9 mouse cellular contexts compared by ENCODE assay signal in genomic region chr10:81346453-81347067, GRCm38 (mm10). TPM values are rescaled to one million over a fixed set of nuclear protein-coding genes. Genes with fewer than 3 reads are reported as not detected.
DNase-seq lines count a peak whose midpoint lies in the region; ATAC-seq and TF ChIP-seq lines count a peak whose summit lies in the region.
"Had no signal": no experiment of that assay in that cellular context is flagged by ENCODE, and none has a peak within 500 bp of the region (broad histone marks: within the 10 kb centered on the region; RNA-seq: fewer than 3 reads in every experiment).

No protein-coding gene starts in this region.

- H3K27me3 ChIP-seq in erythroblast, embryonic 14.5 days (ENCODE audit: control insufficient read depth) = peaks cover 46% of the 10 kb centered on the region
- H3K27me3 ChIP-seq in liver, postnatal 0 days (ENCODE audit: insufficient read depth, low read length) = peaks cover 30% of the 10 kb centered on the region
- peaks cover 37% of the 10 kb centered on the region for H3K27me3 ChIP-seq in neural tube, embryonic 11.5 days (ENCODE audit: control insufficient read depth, insufficient read depth, low read length)

- ATAC-seq in CD4-positive, CD25-positive, alpha-beta regulatory T cell, adult 4 months = no peak
- peak; percentile 9; the same call in 1 of the 2 replicates for ATAC-seq in liver, postnatal 0 days
- no peak for ATAC-seq in neural tube, embryonic 11.5 days (ENCODE audit: insufficient read depth, low FRiP score, low TSS enrichment)

- H3K9ac ChIP-seq in liver, postnatal 0 days (replicated peaks) = 0 out of 2 replicates have a peak overlapping the region, but pooled peaks have one; percentile 16
- no peak overlapping the region for H3K9ac ChIP-seq in neural tube, embryonic 11.5 days (ENCODE audit: low read length)

- H3K36me3 ChIP-seq in erythroblast, embryonic 14.5 days (ENCODE audit: control insufficient read depth) = peaks cover 32% of the 10 kb centered on the region
- peaks cover 10% of the 10 kb centered on the region for H3K36me3 ChIP-seq in liver, postnatal 0 days (replicated peaks; ENCODE audit: insufficient read depth, low read length)
- no peaks in the 10 kb centered on the region; the same call in none of the 2 replicates for H3K36me3 ChIP-seq in neural tube, embryonic 11.5 days (ENCODE audit: control insufficient read depth, insufficient read depth, low read length)

- peaks cover 10% of the 10 kb centered on the region; the same call in 1 of the 2 replicates for H3K9me3 ChIP-seq in erythroblast, embryonic 14.5 days (ENCODE audit: control insufficient read depth, low read length)
- H3K9me3 ChIP-seq in liver, postnatal 0 days (ENCODE audit: low read length) = no peaks in the 10 kb centered on the region
- no peaks in the 10 kb centered on the region for H3K9me3 ChIP-seq in neural tube, embryonic 11.5 days (ENCODE audit: control insufficient read depth, low read length)

- no peak overlapping the region for H3K27ac ChIP-seq in liver, postnatal 0 days (ENCODE audit: low read depth)
- H3K27ac ChIP-seq in neural tube, embryonic 11.5 days (ENCODE audit: low read depth, low read length) = no peak overlapping the region
- H3K27ac ChIP-seq: heart, adult 2 months had no signal

- H3K4me3 ChIP-seq in erythroblast, embryonic 14.5 days (replicated peaks) = peak overlapping the region; percentile 59
- peak overlapping the region; percentile 30 for H3K4me3 ChIP-seq in liver, postnatal 0 days (ENCODE audit: low read depth, low read length)
- 0 out of 2 replicates have a peak overlapping the region, but pooled peaks have one; percentile 10 for H3K4me3 ChIP-seq in neural tube, embryonic 11.5 days (ENCODE audit: low read depth, low read length)
- H3K4me3 ChIP-seq: heart, adult 2 months had no signal

- TF ChIP-seq CTCF in liver, postnatal 0 days (IDR thresholded peaks at IDR 0.05; ENCODE audit: low read depth) = peak; percentile 37

- TF ChIP-seq EP300 in liver, postnatal 0 days (IDR thresholded peaks at IDR 0.05; ENCODE audit: low read depth) = no peak

- peaks cover 60% of the 10 kb centered on the region for H3K4me1 ChIP-seq in erythroblast, embryonic 14.5 days (ENCODE audit: control insufficient read depth)
- H3K4me1 ChIP-seq in liver, postnatal 0 days (ENCODE audit: insufficient read depth) = peaks cover 35% of the 10 kb centered on the region
- H3K4me1 ChIP-seq in neural tube, embryonic 11.5 days (ENCODE audit: control insufficient read depth, insufficient read depth, low read length) = peaks cover 16% of the 10 kb centered on the region

- 16% methylated on average over 50 of the region's 55 CpGs for WGBS in liver, postnatal 0 days (ENCODE audit: insufficient replicate concordance)
- WGBS in neural tube, embryonic 11.5 days = 6% methylated on average over 55 of the region's 55 CpGs

- peak overlapping the region; percentile 75 for H3K4me2 ChIP-seq in liver, postnatal 0 days (ENCODE audit: low read depth, low read length)
- H3K4me2 ChIP-seq in neural tube, embryonic 11.5 days (ENCODE audit: low read depth) = peak overlapping the region; percentile 39

- DNase-seq in CD4-positive, CD25-positive, alpha-beta regulatory T cell, adult 2 months (ENCODE audit: low read depth, low spot score) = peak; percentile 56
- peak; percentile 90 to 95 for DNase-seq in adrenal gland, adult (ENCODE audit: inconsistent age in 2 of 2, low spot score in 1 of 2)
- DNase-seq in kidney, adult 11 months = peak; percentile 80
- peak; percentile 90 for DNase-seq in liver, postnatal 0 days
- peak; percentile 73 for DNase-seq in neural tube, embryonic 11.5 days (ENCODE audit: low spot score)
- peak; percentile 85 for DNase-seq in testis, postnatal 14 days (ENCODE audit: low spot score)

RNA-seq across cellular contexts. Expression of gene Gipc3, which starts 3.5 kb away (rescaled TPM):
- polyA plus RNA-seq in CD4-positive, CD25-positive, alpha-beta regulatory T cell, adult 4 months (2017; shearing (Covaris generic)) = under 1 TPM; 0.15 to 0.28 TPM
- 0.01 TPM in 1 of 2 replicates, not detected in the other for polyA plus RNA-seq in erythroblast, embryonic 14.5 days (2012)
- polyA plus RNA-seq in liver, postnatal 0 days (2015; fragmentation: Nextera tagmentation; extraction: Ambion mirVana) = 0.02 and 0.08 TPM in 2 replicates
- polyA plus RNA-seq in neural tube, embryonic 11.5 days (2014; fragmentation: Nextera tagmentation; extraction: Ambion mirVana) = not detected in 2 replicates

RNA-seq across cellular contexts. Expression of gene Hmg20b, which starts 3.7 kb away (rescaled TPM):
- polyA plus RNA-seq in CD4-positive, CD25-positive, alpha-beta regulatory T cell, adult 4 months (2017; shearing (Covaris generic)) = 10 to 100 TPM; 14.4 to 17.3 TPM
- 52.7 and 55.8 TPM in 2 replicates for polyA plus RNA-seq in erythroblast, embryonic 14.5 days (2012)
- 26.4 and 27.1 TPM in 2 replicates for polyA plus RNA-seq in liver, postnatal 0 days (2015; fragmentation: Nextera tagmentation; extraction: Ambion mirVana)
- polyA plus RNA-seq in neural tube, embryonic 11.5 days (2014; fragmentation: Nextera tagmentation; extraction: Ambion mirVana) = 104 and 110 TPM in 2 replicates

RNA-seq across cellular contexts. Expression of gene Mfsd12, which starts 10.7 kb away (rescaled TPM):
- polyA plus RNA-seq in CD4-positive, CD25-positive, alpha-beta regulatory T cell, adult 4 months (2017; shearing (Covaris generic)) = 1 to 10 TPM; 1.3 to 1.5 TPM
- polyA plus RNA-seq in erythroblast, embryonic 14.5 days (2012) = 6.7 and 7.2 TPM in 2 replicates
- 6.8 and 7.9 TPM in 2 replicates for polyA plus RNA-seq in liver, postnatal 0 days (2015; fragmentation: Nextera tagmentation; extraction: Ambion mirVana)
- polyA plus RNA-seq in neural tube, embryonic 11.5 days (2014; fragmentation: Nextera tagmentation; extraction: Ambion mirVana) = 5.3 and 5.7 TPM in 2 replicates

RNA-seq across cellular contexts. Expression of gene Tbxa2r, which starts 18.0 kb away (rescaled TPM):
- 10 to 100 TPM; 19.3 to 22.0 TPM for polyA plus RNA-seq in CD4-positive, CD25-positive, alpha-beta regulatory T cell, adult 4 months (2017; shearing (Covaris generic))
- 0.04 TPM in 1 of 2 replicates, not detected in the other for polyA plus RNA-seq in erythroblast, embryonic 14.5 days (2012)
- 5.2 and 5.4 TPM in 2 replicates for polyA plus RNA-seq in liver, postnatal 0 days (2015; fragmentation: Nextera tagmentation; extraction: Ambion mirVana)
- polyA plus RNA-seq in neural tube, embryonic 11.5 days (2014; fragmentation: Nextera tagmentation; extraction: Ambion mirVana) = 1.8 and 2.9 TPM in 2 replicates

RNA-seq across cellular contexts. Expression of gene 4930404N11Rik, which starts 19.1 kb away (rescaled TPM):
- 1 to 10 TPM in 1 of 2 experiments, under 1 TPM in 1; 0.34 to 2.0 TPM for polyA plus RNA-seq in CD4-positive, CD25-positive, alpha-beta regulatory T cell, adult 4 months (2017; shearing (Covaris generic))
- polyA plus RNA-seq in erythroblast, embryonic 14.5 days (2012) = 3.2 and 5.6 TPM in 2 replicates
- polyA plus RNA-seq in liver, postnatal 0 days (2015; fragmentation: Nextera tagmentation; extraction: Ambion mirVana) = 0.71 and 0.94 TPM in 2 replicates
- polyA plus RNA-seq in neural tube, embryonic 11.5 days (2014; fragmentation: Nextera tagmentation; extraction: Ambion mirVana) = 0.20 and 0.50 TPM in 2 replicates
